Mouse (Mus musculus): ENCODE measurements around the gene Grb2.

- TF ChIP-seq CTCF (conservative IDR thresholded peaks at IDR 0.05; ENCODE audit: insufficient read depth, insufficient read length, low read depth, low read length): no peak
- no peak for TF ChIP-seq POLR2A (IDR thresholded peaks at IDR 0.05; ENCODE audit: low read depth, low read length)
Observed at GRCm38 (mm10) chr11:115616371-115616770, 92.0 kb downstream of the Grb2 start.
